Mouse (Mus musculus): ENCODE measurements around the gene Cpsf6. TPM values are rescaled to one million over a fixed set of nuclear protein-coding genes. Genes with fewer than 3 reads are reported as not detected.

The Cpsf6 gene
- total and polyA plus RNA-seq, 2 experiments from 2014 or later: 88.9 to 155 TPM

DNA sequence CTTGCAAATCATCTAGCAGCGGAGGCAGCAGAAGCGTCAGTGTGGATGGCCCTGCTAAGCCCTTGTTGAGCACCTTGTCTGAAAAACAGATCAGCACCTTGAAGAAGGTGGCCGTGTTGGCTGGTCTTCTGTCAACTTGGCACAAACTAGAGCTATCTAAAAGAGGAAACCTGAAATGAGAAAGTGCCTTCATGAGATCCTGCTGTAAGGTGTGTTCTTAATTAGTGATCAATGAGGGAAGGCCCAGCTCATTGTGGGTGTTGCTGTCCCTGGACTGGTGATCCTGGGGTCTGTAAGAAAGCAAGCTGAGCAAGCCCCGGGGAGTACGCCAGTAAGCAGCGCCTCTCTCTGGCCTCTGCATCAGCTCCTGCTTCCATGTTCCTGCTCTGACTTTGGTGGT lies 4.1 kb upstream of the Cpsf6 start:
- Histone ChIP-seq H3K36me3 (ENCODE audit: insufficient read depth) (no peaks in the 10 kb centered on the region), H3K4me2 (ENCODE audit: low read depth) (no peak overlapping the region), H3K9me3 (ENCODE audit: low read length) (no peaks in the 10 kb centered on the region), H3K4me3 (ENCODE audit: low read depth, low read length) (no peak overlapping the region), H3K27ac (ENCODE audit: low read depth, low read length) (no peak overlapping the region), H3K4me1 (ENCODE audit: insufficient read depth) (no peaks in the 10 kb centered on the region), H3K9ac (no peak overlapping the region), H3K27me3 (ENCODE audit: insufficient read depth, low read length) (no peaks in the 10 kb centered on the region)
- WGBS: 70% methylated on average over 6 of the region's 6 CpGs
- TF ChIP-seq CTCF (IDR thresholded peaks at IDR 0.05; ENCODE audit: low read depth): no peak
- no peak for ATAC-seq
- DNase-seq: no peak

DNA sequence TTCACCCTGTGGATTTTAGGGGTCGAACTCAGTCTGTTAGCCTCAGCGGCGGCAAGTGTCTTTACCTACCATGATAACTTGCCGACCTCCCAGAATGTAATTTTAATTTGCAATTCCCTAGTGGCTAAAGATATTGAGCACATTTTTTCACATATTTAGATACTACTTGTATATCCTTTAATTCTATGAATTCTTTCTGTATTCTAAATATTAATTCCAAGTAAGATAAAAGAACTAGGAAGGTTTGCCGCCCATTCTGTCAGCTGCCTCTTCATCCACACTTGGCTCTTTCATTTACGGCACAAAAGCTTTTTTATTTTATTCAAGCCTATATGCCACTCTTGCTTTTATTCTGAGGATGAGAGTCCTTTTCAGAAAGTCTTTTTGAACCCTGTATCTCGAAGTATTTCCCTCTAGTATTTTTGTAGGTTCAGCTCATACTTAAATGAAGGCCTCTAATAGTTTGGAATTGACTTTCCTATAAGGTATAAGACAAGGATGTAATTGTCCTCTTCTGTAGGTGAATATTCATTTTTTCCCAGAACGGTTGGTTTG lies 3.3 kb upstream of the Cpsf6 start:
- Histone ChIP-seq H3K36me3 (ENCODE audit: insufficient read depth) (no peaks in the 10 kb centered on the region), H3K4me1 (ENCODE audit: insufficient read depth) (no peaks in the 10 kb centered on the region), H3K27me3 (ENCODE audit: insufficient read depth, low read length) (no peaks in the 10 kb centered on the region), H3K9ac (no peak overlapping the region), H3K4me3 (ENCODE audit: low read depth, low read length) (no peak overlapping the region), H3K27ac (ENCODE audit: low read depth, low read length) (no peak overlapping the region), H3K9me3 (ENCODE audit: low read length) (no peaks in the 10 kb centered on the region), H3K4me2 (ENCODE audit: low read depth) (no peak overlapping the region)
- ATAC-seq (no peak), DNase-seq (no peak)
- no peak for TF ChIP-seq CTCF (IDR thresholded peaks at IDR 0.05; ENCODE audit: low read depth)
- WGBS: 54% methylated on average over 8 of the region's 8 CpGs

DNA sequence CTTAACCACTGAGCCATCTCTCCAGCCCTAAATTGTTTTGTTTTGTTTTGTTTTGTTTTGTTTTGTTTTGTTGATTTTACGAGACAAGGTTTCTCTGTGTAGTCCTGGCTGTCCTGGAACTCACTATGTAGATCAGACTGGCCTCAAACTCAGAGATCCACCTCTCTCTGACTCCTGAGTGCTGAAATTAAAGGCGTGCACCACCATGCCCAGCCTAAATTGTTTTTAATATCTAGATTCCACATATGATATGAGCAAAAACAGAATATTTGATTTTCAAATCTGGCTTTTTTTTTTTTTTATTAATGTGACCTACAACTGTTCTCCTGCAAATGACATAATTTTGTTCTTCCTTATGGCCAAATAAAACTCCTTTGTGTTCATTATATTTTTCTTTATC lies 2.3 kb upstream of the Cpsf6 start:
- H3K4me2 ChIP-seq (ENCODE audit: low read depth): no peak overlapping the region
- H3K9ac ChIP-seq: no peak overlapping the region
- H3K4me3 ChIP-seq (ENCODE audit: low read depth, low read length): no peak overlapping the region
- H3K27me3 ChIP-seq (ENCODE audit: insufficient read depth, low read length): no peaks in the 10 kb centered on the region
- DNase-seq: no peak
- WGBS: 80% methylated on average over 2 of the region's 2 CpGs
- ATAC-seq: no peak
- H3K36me3 ChIP-seq (ENCODE audit: insufficient read depth): no peaks in the 10 kb centered on the region
- no peaks in the 10 kb centered on the region for H3K4me1 ChIP-seq (ENCODE audit: insufficient read depth)
- no peak for TF ChIP-seq CTCF (IDR thresholded peaks at IDR 0.05; ENCODE audit: low read depth)
- no peak overlapping the region for H3K27ac ChIP-seq (ENCODE audit: low read depth, low read length)
- H3K9me3 ChIP-seq (ENCODE audit: low read length): no peaks in the 10 kb centered on the region

DNA sequence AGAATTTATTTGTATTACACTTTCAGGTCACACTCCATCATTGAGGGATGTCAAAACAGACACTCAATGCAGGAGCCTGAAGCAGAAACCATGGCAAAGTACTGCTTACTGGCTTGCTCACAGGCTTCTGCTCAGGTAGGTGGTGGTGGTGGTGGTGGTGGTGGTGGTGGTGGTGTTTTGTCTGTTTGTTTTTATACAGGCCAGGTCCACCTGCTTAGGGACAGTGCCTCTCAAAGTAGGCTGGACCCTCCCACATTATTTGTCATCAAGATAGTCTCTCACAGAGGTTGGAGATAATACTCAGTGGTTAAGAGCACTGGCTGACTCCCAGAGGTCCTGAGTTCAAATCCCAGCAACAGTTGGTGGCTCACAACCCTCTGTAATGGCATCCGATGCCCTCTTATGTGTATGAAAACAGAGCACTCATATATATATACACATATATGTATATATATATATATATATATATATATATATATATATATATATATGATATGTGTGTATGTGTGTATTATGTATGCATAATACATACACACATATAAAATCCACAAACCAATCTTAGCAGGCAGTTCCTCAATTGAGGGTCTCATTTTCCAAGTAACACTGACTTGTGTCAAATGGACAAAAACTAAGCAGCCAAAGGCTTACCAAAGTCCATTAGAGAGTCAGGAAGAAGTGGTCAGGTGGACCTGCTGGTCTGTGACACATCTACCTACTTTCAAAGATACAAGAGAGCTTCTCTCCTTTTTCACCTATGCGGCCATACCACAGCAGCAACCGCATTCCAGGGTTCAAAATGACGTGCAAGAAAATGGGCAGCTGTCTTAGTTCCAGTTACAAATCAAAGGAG lies 1.1 kb upstream of the Cpsf6 start:
- ATAC-seq (no peak), DNase-seq (no peak)
- H3K27me3 ChIP-seq (ENCODE audit: insufficient read depth, low read length): no peaks in the 10 kb centered on the region

DNA sequence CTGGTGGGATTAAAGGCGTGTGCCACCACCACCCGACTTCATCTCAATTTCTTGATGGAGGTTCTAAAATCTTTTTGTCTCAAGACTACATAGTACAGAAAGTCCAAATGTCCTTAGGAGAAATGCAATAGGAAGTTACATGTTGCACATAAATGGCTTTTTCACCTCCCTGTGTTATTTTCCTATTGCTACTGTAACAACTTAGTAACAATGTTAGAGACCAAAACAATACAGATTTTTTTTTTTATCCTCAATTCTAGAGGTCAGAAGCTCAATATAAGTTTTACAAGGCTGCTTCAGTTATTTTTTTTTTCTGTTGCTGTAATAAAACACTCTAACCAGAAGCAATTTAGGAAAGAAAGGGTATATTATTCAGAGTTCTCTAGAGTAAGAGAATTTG lies 374 bp downstream of the Cpsf6 start:
- no peak for ATAC-seq
- 94% methylated on average over 2 of the region's 2 CpGs for WGBS
- H3K9ac ChIP-seq: no peak overlapping the region
- TF ChIP-seq CTCF (IDR thresholded peaks at IDR 0.05; ENCODE audit: low read depth): no peak
- no peak for DNase-seq
- no peak overlapping the region for H3K4me2 ChIP-seq (ENCODE audit: low read depth)
- H3K36me3 ChIP-seq (ENCODE audit: insufficient read depth): no peaks in the 10 kb centered on the region
- no peak overlapping the region for H3K27ac ChIP-seq (ENCODE audit: low read depth, low read length)
- no peak overlapping the region for H3K4me3 ChIP-seq (ENCODE audit: low read depth, low read length)
- 0 out of 2 replicates have a peak, but pooled peaks cover under 1% of the 10 kb centered on the region for H3K4me1 ChIP-seq (ENCODE audit: insufficient read depth)
- H3K27me3 ChIP-seq (ENCODE audit: insufficient read depth, low read length): no peaks in the 10 kb centered on the region
- H3K9me3 ChIP-seq (ENCODE audit: low read length): no peaks in the 10 kb centered on the region

More for the DNA sequence above, 1.1 kb upstream of the Cpsf6 start:
- Histone ChIP-seq H3K4me3 (ENCODE audit: low read depth, low read length) (no peak overlapping the region), H3K4me2 (ENCODE audit: low read depth) (no peak overlapping the region), H3K27ac (ENCODE audit: low read depth, low read length) (no peak overlapping the region), H3K9ac (no peak overlapping the region), H3K4me1 (ENCODE audit: insufficient read depth) (no peaks in the 10 kb centered on the region), H3K36me3 (ENCODE audit: insufficient read depth) (no peaks in the 10 kb centered on the region), H3K9me3 (ENCODE audit: low read length) (no peaks in the 10 kb centered on the region)
- no peak for TF ChIP-seq CTCF (IDR thresholded peaks at IDR 0.05; ENCODE audit: low read depth)
- 91% methylated on average over 4 of the region's 4 CpGs for WGBS

DNA sequence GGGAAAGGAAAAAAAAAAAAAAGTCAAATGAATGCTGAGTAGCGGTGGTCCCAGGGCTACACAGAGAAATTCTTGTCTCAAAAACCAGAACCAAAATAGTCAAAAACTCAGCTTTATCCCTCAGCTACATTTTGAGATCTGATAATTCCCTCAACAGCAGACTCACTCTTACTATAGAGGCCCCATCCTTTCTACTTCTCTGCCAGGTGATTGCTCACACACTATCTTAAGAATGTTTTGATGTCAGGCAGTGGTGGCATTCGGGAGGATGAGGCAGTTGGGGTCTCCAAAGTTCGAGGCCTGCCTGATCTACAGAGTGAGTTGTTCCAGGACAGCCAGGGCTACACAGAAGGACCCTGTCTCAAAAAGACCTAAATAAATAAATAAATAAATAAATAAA lies 1.2 kb downstream of the Cpsf6 start:
- WGBS: 98% methylated on average over 3 of the region's 3 CpGs
- no peak for TF ChIP-seq CTCF (IDR thresholded peaks at IDR 0.05; ENCODE audit: low read depth)
- Histone ChIP-seq H3K4me3 (ENCODE audit: low read depth, low read length) (no peak overlapping the region), H3K9me3 (ENCODE audit: low read length) (no peaks in the 10 kb centered on the region), H3K4me2 (ENCODE audit: low read depth) (no peak overlapping the region), H3K9ac (no peak overlapping the region), H3K36me3 (ENCODE audit: insufficient read depth) (no peaks in the 10 kb centered on the region), H3K27ac (ENCODE audit: low read depth, low read length) (no peak overlapping the region), H3K27me3 (ENCODE audit: insufficient read depth, low read length) (no peaks in the 10 kb centered on the region), H3K4me1 (ENCODE audit: insufficient read depth) (0 out of 2 replicates have a peak, but pooled peaks cover 2% of the 10 kb centered on the region)
- ATAC-seq (no peak), DNase-seq (no peak)

DNA sequence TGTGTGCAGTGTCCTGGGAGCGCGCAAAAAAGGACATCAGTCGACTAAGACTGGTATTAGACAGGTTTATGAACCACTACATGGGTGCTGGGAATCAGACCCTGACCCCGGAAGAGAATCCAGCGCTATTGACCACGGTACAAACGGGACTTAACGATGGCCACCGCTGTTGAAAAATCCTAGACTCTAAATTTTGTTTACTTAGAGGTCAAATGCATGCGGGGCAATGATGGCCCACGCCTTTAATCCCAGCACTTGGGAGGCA lies 1.6 kb downstream of the Cpsf6 start:
- no peak overlapping the region for H3K27ac ChIP-seq (ENCODE audit: low read depth, low read length)
- H3K27me3 ChIP-seq (ENCODE audit: insufficient read depth, low read length): no peaks in the 10 kb centered on the region
- no peaks in the 10 kb centered on the region for H3K36me3 ChIP-seq (ENCODE audit: insufficient read depth)
- H3K4me2 ChIP-seq (ENCODE audit: low read depth): no peak overlapping the region
- ATAC-seq (no peak), DNase-seq (no peak)
- no peak overlapping the region for H3K4me3 ChIP-seq (ENCODE audit: low read depth, low read length)
- H3K4me1 ChIP-seq (ENCODE audit: insufficient read depth): 0 out of 2 replicates have a peak, but pooled peaks cover 2% of the 10 kb centered on the region
- H3K9ac ChIP-seq: no peak overlapping the region
- H3K9me3 ChIP-seq (ENCODE audit: low read length): no peaks in the 10 kb centered on the region
- TF ChIP-seq CTCF (IDR thresholded peaks at IDR 0.05; ENCODE audit: low read depth): no peak
- 94% methylated on average over 11 of the region's 11 CpGs for WGBS

All from forebrain, postnatal 0 days (tissue).